Mouse (Mus musculus) adrenal gland, adult 18-20 months (tissue): ENCODE measurements around the gene Tenm3. TPM values are rescaled to one million over a fixed set of nuclear protein-coding genes. Genes with fewer than 3 reads are reported as not detected.

Experiments
- DNase-seq, 2 experiments: peaks; one replicate each; pipeline ENCODE4 v3.0.0; 2021 to 2022; ENCODE audit warnings: low spot score in 2 of 2
- total RNA-seq, 2 experiments: library from RNA; stranded (reverse); gene quantifications; 1 replicate in 1 of 2; 2 replicates in 1 of 2; pipeline ENCODE4 v1.2.3; 2021

The Tenm3 gene
- total RNA-seq, 2 experiments from 2014 or later, result 2.3 to 9.7 TPM

GRCm38 (mm10) chr8:48285432-48285831, 558.3 kb downstream of the Tenm3 start:
- no peak for DNase-seq

GRCm38 (mm10) chr8:48281855-48282254, 561.9 kb downstream of the Tenm3 start:
- DNase-seq, result no peak

- DNase-seq, result no peak
Observed at GRCm38 (mm10) chr8:48279360-48279759, 564.4 kb downstream of the Tenm3 start.

- DNase-seq, result no peak
Observed at GRCm38 (mm10) chr8:48277986-48278635, 565.6 kb downstream of the Tenm3 start.

GRCm38 (mm10) chr8:48275066-48275465, 568.7 kb downstream of the Tenm3 start:
- no peak for DNase-seq

GRCm38 (mm10) chr8:48274566-48274965, 569.2 kb downstream of the Tenm3 start:
- DNase-seq, result no peak

GRCm38 (mm10) chr8:48268638-48269037, 575.1 kb downstream of the Tenm3 start:
- no peak for DNase-seq

GRCm38 (mm10) chr8:48260265-48260664, 583.5 kb downstream of the Tenm3 start:
- DNase-seq, result no peak

GRCm38 (mm10) chr8:48259832-48260231, 583.9 kb downstream of the Tenm3 start:
- no peak for DNase-seq

GRCm38 (mm10) chr8:48243876-48244275, 599.9 kb downstream of the Tenm3 start:
- DNase-seq, result no peak

- no peak for DNase-seq
Observed at GRCm38 (mm10) chr8:48240917-48241531, 602.7 kb downstream of the Tenm3 start.

GRCm38 (mm10) chr8:48236968-48237367, 606.8 kb downstream of the Tenm3 start:
- no peak for DNase-seq

- no peak for DNase-seq
Observed at GRCm38 (mm10) chr8:48232927-48233326, 610.8 kb downstream of the Tenm3 start.

GRCm38 (mm10) chr8:48231882-48232281, 611.9 kb downstream of the Tenm3 start:
- DNase-seq, result no peak

- no peak for DNase-seq
Observed at GRCm38 (mm10) chr8:48231389-48231788, 612.4 kb downstream of the Tenm3 start.

GRCm38 (mm10) chr8:48228676-48229075, 615.1 kb downstream of the Tenm3 start:
- no peak for DNase-seq

- DNase-seq, result no peak
Observed at GRCm38 (mm10) chr8:48224753-48225152, 619.0 kb downstream of the Tenm3 start.

GRCm38 (mm10) chr8:48222429-48222769, 621.4 kb downstream of the Tenm3 start:
- DNase-seq, result peak; percentile 84 to 86

- no peak for DNase-seq
Observed at GRCm38 (mm10) chr8:48221724-48222428, 621.9 kb downstream of the Tenm3 start.

- DNase-seq, result no peak
Observed at GRCm38 (mm10) chr8:48221304-48221703, 622.4 kb downstream of the Tenm3 start.

- DNase-seq, result no peak
Observed at GRCm38 (mm10) chr8:48220529-48221181, 623.1 kb downstream of the Tenm3 start.

GRCm38 (mm10) chr8:48215071-48215501, 628.7 kb downstream of the Tenm3 start:
- DNase-seq, result no peak
